Mouse (Mus musculus): ENCODE results near the gene Nacc2. TPM values are rescaled to one million over a fixed set of nuclear protein-coding genes. Genes with fewer than 3 reads are reported as not detected.

Gene Nacc2
- polyA plus RNA-seq, 1 experiment from 2014 or later: 3.9 TPM

- Histone ChIP-seq H3K9me3 (ENCODE audit: low read length) (no peaks in the 10 kb centered on the region), H3K27me3 (ENCODE audit: insufficient read depth, low read length) (peaks cover 18% of the 10 kb centered on the region), H3K4me2 (ENCODE audit: low read depth, low read length) (no peak overlapping the region), H3K9ac (replicated peaks) (no peak overlapping the region), H3K27ac (ENCODE audit: low read depth) (0 out of 2 replicates have a peak overlapping the region, but pooled peaks have one; percentile 3), H3K36me3 (replicated peaks; ENCODE audit: insufficient read depth, low read length) (no peaks in the 10 kb centered on the region), H3K4me1 (ENCODE audit: insufficient read depth) (peaks cover 40% of the 10 kb centered on the region), H3K4me3 (ENCODE audit: low read depth, low read length) (no peak overlapping the region)
- TF ChIP-seq EP300 (IDR thresholded peaks at IDR 0.05; ENCODE audit: low read depth) (no peak), CTCF (IDR thresholded peaks at IDR 0.05; ENCODE audit: low read depth) (no peak)
- WGBS (ENCODE audit: insufficient replicate concordance): 50% methylated on average over 2 of the region's 2 CpGs
- no peak for DNase-seq
- no peak for ATAC-seq
Measured at GRCm38 (mm10) chr2:26119626-26120025, 3.4 kb downstream of the Nacc2 start.

GRCm38 (mm10) chr2:26119310-26119592 is 3.8 kb downstream of the Nacc2 start:
- no peak for ATAC-seq
- no peaks in the 10 kb centered on the region for H3K36me3 ChIP-seq (replicated peaks; ENCODE audit: insufficient read depth, low read length)
- no peak for TF ChIP-seq CTCF (IDR thresholded peaks at IDR 0.05; ENCODE audit: low read depth)
- TF ChIP-seq EP300 (IDR thresholded peaks at IDR 0.05; ENCODE audit: low read depth): no peak
- peaks cover 18% of the 10 kb centered on the region for H3K27me3 ChIP-seq (ENCODE audit: insufficient read depth, low read length)
- WGBS (ENCODE audit: insufficient replicate concordance): 43% methylated on average over 2 of the region's 2 CpGs
- H3K27ac ChIP-seq (ENCODE audit: low read depth): peak overlapping the region; percentile 52
- DNase-seq: no peak
- H3K4me2 ChIP-seq (ENCODE audit: low read depth, low read length): no peak overlapping the region
- no peaks in the 10 kb centered on the region for H3K9me3 ChIP-seq (ENCODE audit: low read length)
- H3K4me1 ChIP-seq (ENCODE audit: insufficient read depth): peaks cover 40% of the 10 kb centered on the region
- peak overlapping the region; percentile 46; the same call in 1 of the 2 replicates for H3K9ac ChIP-seq (replicated peaks)
- H3K4me3 ChIP-seq (ENCODE audit: low read depth, low read length): no peak overlapping the region

- peak overlapping the region; percentile 46 for H3K9ac ChIP-seq (replicated peaks)
- no peaks in the 10 kb centered on the region for H3K36me3 ChIP-seq (replicated peaks; ENCODE audit: insufficient read depth, low read length)
- peak overlapping the region; percentile 52 for H3K27ac ChIP-seq (ENCODE audit: low read depth)
- no peak for DNase-seq
- no peaks in the 10 kb centered on the region for H3K9me3 ChIP-seq (ENCODE audit: low read length)
- H3K4me1 ChIP-seq (ENCODE audit: insufficient read depth): peaks cover 40% of the 10 kb centered on the region
- ATAC-seq: no peak
- peak overlapping the region; percentile 38; the same call in 1 of the 2 replicates for H3K4me2 ChIP-seq (ENCODE audit: low read depth, low read length)
- peaks cover 16% of the 10 kb centered on the region for H3K27me3 ChIP-seq (ENCODE audit: insufficient read depth, low read length)
- H3K4me3 ChIP-seq (ENCODE audit: low read depth, low read length): no peak overlapping the region
- no peak for TF ChIP-seq EP300 (IDR thresholded peaks at IDR 0.05; ENCODE audit: low read depth)
- TF ChIP-seq CTCF (IDR thresholded peaks at IDR 0.05; ENCODE audit: low read depth): no peak
- WGBS (ENCODE audit: insufficient replicate concordance): 57% methylated on average over 4 of the region's 4 CpGs
Measured at GRCm38 (mm10) chr2:26118584-26119309, 4.3 kb downstream of the Nacc2 start.

DNA sequence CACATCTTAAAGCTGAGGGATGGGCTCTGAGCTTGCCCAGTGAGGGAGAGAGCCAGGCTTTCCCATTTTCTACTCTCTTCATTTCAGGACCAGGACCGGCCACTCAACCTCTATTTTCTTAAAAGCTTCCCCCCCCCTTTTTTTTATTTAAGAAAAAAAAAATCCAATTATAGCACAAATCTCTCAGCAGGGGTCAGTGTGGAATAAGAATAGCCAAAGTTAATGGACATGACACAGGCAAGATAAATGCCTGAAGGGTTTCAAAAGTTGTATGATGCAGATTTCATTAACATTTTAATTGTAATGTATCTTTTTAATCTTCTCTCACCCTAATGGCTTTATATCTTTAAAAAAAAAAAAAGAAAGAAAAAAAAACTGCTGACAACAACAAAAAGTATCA is 5.4 kb downstream of the Nacc2 start:
- H3K4me1 ChIP-seq (ENCODE audit: insufficient read depth): peaks cover 31% of the 10 kb centered on the region
- DNase-seq: no peak
- TF ChIP-seq CTCF (IDR thresholded peaks at IDR 0.05; ENCODE audit: low read depth) (peak; percentile 28), EP300 (IDR thresholded peaks at IDR 0.05; ENCODE audit: low read depth) (no peak)
- H3K27me3 ChIP-seq (ENCODE audit: insufficient read depth, low read length): peaks cover 13% of the 10 kb centered on the region
- no peaks in the 10 kb centered on the region for H3K36me3 ChIP-seq (replicated peaks; ENCODE audit: insufficient read depth, low read length)
- H3K4me2 ChIP-seq (ENCODE audit: low read depth, low read length): no peak overlapping the region
- no peak overlapping the region for H3K27ac ChIP-seq (ENCODE audit: low read depth)
- H3K9me3 ChIP-seq (ENCODE audit: low read length): no peaks in the 10 kb centered on the region
- no peak overlapping the region for H3K9ac ChIP-seq (replicated peaks)
- no peak for ATAC-seq
- no peak overlapping the region for H3K4me3 ChIP-seq (ENCODE audit: low read depth, low read length)
- 70% methylated on average over 1 of the region's 1 CpGs for WGBS (ENCODE audit: insufficient replicate concordance)

DNA sequence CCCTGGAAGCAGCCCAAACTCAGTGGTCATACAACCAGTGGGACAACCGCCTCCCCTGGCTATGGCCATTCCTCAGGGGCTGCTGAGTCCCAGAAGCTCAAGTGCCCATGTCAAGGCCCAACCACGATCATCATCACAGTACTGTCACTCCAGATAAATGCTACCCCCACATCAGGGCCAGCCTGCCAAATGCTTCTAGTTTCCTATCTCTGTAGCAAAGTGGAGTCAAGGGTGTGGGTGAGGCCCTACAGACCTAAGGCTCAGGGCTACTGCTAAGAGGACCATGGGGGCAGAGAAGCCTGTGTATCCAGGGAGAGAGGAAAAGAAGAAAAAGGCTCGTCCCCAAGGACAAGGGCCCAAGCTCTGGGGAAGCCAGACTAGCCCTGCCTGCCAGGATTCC is 6.5 kb downstream of the Nacc2 start:
- DNase-seq (no peak), ATAC-seq (no peak)
- H3K9ac ChIP-seq (replicated peaks): no peak overlapping the region
- H3K4me2 ChIP-seq (ENCODE audit: low read depth, low read length): no peak overlapping the region
- H3K27me3 ChIP-seq (ENCODE audit: insufficient read depth, low read length): peaks cover 5% of the 10 kb centered on the region
- WGBS (ENCODE audit: insufficient replicate concordance): 64% methylated on average over 3 of the region's 3 CpGs
- no peaks in the 10 kb centered on the region for H3K9me3 ChIP-seq (ENCODE audit: low read length)
- TF ChIP-seq EP300 (IDR thresholded peaks at IDR 0.05; ENCODE audit: low read depth) (no peak), CTCF (IDR thresholded peaks at IDR 0.05; ENCODE audit: low read depth) (no peak)
- H3K4me1 ChIP-seq (ENCODE audit: insufficient read depth): peaks cover 24% of the 10 kb centered on the region
- no peak overlapping the region for H3K4me3 ChIP-seq (ENCODE audit: low read depth, low read length)
- H3K27ac ChIP-seq (ENCODE audit: low read depth): no peak overlapping the region
- H3K36me3 ChIP-seq (replicated peaks; ENCODE audit: insufficient read depth, low read length): no peaks in the 10 kb centered on the region

DNA sequence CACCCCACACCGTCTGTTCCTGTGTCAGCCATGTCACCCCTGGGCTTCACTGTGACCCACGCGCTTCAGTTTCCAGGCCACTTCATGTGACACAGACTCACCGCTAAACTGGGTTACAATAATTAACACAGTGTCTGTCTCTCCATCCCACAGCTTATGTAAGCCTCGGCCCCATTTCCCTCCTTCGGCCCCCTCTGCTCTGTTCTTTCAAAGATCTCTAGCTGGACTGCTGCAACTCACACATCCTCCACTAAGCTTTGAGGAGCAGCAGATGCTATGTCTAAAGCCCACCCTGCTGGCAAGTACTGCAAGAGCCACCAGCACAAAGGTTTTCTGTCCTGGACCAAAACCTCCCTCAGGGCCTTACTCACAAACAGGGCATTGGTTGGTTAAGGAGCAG is 7.8 kb downstream of the Nacc2 start:
- Histone ChIP-seq H3K9me3 (ENCODE audit: low read length) (no peaks in the 10 kb centered on the region), H3K27ac (ENCODE audit: low read depth) (no peak overlapping the region), H3K36me3 (replicated peaks; ENCODE audit: insufficient read depth, low read length) (no peaks in the 10 kb centered on the region), H3K4me2 (ENCODE audit: low read depth, low read length) (no peak overlapping the region), H3K4me3 (ENCODE audit: low read depth, low read length) (no peak overlapping the region), H3K27me3 (ENCODE audit: insufficient read depth, low read length) (no peaks in the 10 kb centered on the region), H3K4me1 (ENCODE audit: insufficient read depth) (peaks cover 17% of the 10 kb centered on the region), H3K9ac (replicated peaks) (no peak overlapping the region)
- ATAC-seq (no peak), DNase-seq (no peak)
- 75% methylated on average over 6 of the region's 6 CpGs for WGBS (ENCODE audit: insufficient replicate concordance)
- no peak for TF ChIP-seq EP300 (IDR thresholded peaks at IDR 0.05; ENCODE audit: low read depth)
- TF ChIP-seq CTCF (IDR thresholded peaks at IDR 0.05; ENCODE audit: low read depth): no peak
